Mouse (Mus musculus): ENCODE results near the gene 4931406P16Rik. TPM values are rescaled to one million over a fixed set of nuclear protein-coding genes. Genes with fewer than 3 reads are reported as not detected.
A peak's percentile ranks its signal among the peaks of the same experiment; 100 is the strongest.

Gene 4931406P16Rik
- polyA plus RNA-seq, 1 experiment from 2014 or later: 25.8 TPM

DNA sequence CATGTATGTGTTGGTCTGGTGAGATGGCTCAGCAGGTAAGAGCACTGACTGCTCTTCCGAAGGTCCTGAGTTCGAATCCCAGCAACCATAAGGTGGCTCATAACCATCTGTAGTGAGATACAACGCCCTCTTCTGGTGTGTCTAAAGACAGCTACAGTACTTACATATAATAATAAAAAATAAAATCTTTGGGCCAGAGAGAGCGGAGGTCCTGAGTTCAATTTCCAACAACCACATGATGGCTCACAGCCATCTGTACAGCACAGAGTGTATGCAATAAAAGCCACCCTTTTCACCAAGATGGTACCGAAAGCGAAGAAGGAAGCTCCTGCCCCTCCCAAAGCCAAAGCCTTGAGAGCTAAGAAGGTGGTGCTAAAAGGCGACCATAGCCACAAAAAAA lies 62.6 kb downstream of the 4931406P16Rik start, which contains the start of gene Gm6096:
TSS of gene Gm6096 (plus strand) at position 301 of the 400 bp plus-strand sequence.
- peaks cover 47% of the 10 kb centered on the region for H3K36me3 ChIP-seq
- H3K27ac ChIP-seq (replicated peaks): no peak within 1 kb of the TSS
- no peaks in the 10 kb centered on the region for H3K4me1 ChIP-seq
- no peaks in the 10 kb centered on the region for H3K27me3 ChIP-seq
- no peak within 1 kb of the TSS for H3K4me3 ChIP-seq (replicated peaks)
- no peak for ATAC-seq (ENCODE audit: insufficient number of reproducible peaks, low FRiP score, low TSS enrichment, low read depth)
- H3K4me2 ChIP-seq (replicated peaks): no peak within 1 kb of the TSS
- 92% methylated on average over 7 of the region's 7 CpGs for WGBS
- H3K9ac ChIP-seq: no peak within 1 kb of the TSS
- H3K9me3 ChIP-seq (replicated peaks): no peaks in the 10 kb centered on the region

DNA sequence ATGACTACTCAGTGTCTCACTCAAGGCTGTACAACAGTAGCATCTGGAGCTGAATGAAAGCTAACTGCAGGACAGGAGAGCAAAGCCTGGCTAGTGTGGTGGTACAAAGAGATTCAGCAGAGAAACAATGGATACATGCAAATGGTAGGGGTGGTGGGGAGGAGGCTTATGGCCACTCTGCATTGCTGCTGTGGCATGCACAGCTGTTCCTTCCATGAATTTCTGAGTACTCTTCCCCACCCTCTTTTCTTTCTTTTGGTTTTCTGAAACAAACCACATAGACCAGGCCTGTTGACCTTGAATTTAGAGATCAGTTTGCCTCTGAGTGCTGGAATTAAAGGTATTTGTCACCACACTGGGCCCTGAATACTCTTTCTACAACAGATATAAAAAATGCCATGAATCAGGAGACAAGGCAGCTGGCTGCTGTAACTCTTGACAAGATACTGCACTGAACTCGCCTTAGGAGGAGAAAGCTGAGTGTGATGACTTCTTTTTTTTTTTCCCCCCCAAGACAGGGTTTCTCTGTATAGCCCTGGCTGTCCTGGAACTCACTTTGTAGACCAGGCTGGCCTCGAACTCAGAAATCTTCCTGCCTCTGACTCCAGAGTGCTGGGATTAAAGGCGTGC lies 66.4 kb downstream of the 4931406P16Rik start:
- Histone ChIP-seq H3K9me3 (replicated peaks) (no peaks in the 10 kb centered on the region), H3K4me2 (replicated peaks) (no peak overlapping the region), H3K4me1 (no peaks in the 10 kb centered on the region), H3K9ac (no peak overlapping the region), H3K4me3 (replicated peaks) (no peak overlapping the region), H3K36me3 (peaks cover 57% of the 10 kb centered on the region), H3K27ac (replicated peaks) (no peak overlapping the region), H3K27me3 (no peaks in the 10 kb centered on the region)
- ATAC-seq (ENCODE audit: insufficient number of reproducible peaks, low FRiP score, low TSS enrichment, low read depth): no peak
- 80% methylated on average over 3 of the region's 3 CpGs for WGBS

DNA sequence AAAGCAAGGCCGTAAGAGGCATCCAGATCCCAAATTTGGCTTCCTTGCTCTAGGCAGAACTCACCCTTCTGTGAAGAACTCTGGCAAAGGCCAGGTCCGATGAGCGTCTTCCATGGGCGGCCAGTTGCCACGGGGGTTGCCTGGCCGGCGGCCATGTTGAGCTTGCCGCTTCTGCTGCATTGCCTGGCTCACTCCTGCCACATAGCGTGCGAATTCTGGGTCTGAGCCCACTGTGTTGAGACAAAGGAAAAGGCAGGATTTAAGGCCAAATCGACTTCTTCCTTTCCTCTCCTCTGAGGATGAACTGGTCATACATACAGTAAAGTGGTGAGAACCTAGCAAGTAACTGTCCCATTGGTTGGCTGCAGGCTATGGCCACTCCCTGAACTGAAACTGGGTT lies 71.2 kb downstream of the 4931406P16Rik start:
- Histone ChIP-seq H3K9me3 (replicated peaks) (no peaks in the 10 kb centered on the region), H3K4me1 (no peaks in the 10 kb centered on the region), H3K36me3 (peaks cover 76% of the 10 kb centered on the region), H3K27ac (replicated peaks) (no peak overlapping the region), H3K4me2 (replicated peaks) (no peak overlapping the region), H3K27me3 (no peaks in the 10 kb centered on the region), H3K9ac (no peak overlapping the region), H3K4me3 (replicated peaks) (no peak overlapping the region)
- no peak for ATAC-seq (ENCODE audit: insufficient number of reproducible peaks, low FRiP score, low TSS enrichment, low read depth)
- WGBS: 94% methylated on average over 11 of the region's 11 CpGs

DNA sequence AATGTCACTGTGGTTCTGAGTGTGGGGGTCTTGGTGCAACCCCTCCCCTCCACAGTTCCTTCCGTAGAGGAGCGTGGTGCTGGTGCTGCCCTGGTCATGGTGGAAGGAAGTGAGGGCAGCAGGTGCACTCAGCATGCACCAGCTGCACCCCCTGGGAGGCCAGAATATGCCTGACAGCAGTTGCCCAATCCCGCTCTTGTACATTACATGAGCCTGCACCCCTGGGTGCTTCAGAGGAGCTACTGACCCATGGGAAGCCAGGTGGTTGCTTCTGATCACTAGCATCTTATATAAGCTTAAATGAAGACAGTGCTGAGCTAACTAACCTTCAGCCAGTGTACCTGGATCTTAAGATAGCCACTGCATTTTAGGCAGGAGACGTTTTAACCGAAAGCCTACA lies 75.3 kb downstream of the 4931406P16Rik start:
- Histone ChIP-seq H3K4me3 (replicated peaks) (no peak overlapping the region), H3K9ac (no peak overlapping the region), H3K4me1 (peaks cover 3% of the 10 kb centered on the region), H3K27me3 (no peaks in the 10 kb centered on the region), H3K36me3 (peaks cover 53% of the 10 kb centered on the region), H3K9me3 (replicated peaks) (no peaks in the 10 kb centered on the region), H3K27ac (replicated peaks) (no peak overlapping the region), H3K4me2 (replicated peaks) (no peak overlapping the region)
- 90% methylated on average over 5 of the region's 5 CpGs for WGBS
- no peak for ATAC-seq (ENCODE audit: insufficient number of reproducible peaks, low FRiP score, low TSS enrichment, low read depth)

DNA sequence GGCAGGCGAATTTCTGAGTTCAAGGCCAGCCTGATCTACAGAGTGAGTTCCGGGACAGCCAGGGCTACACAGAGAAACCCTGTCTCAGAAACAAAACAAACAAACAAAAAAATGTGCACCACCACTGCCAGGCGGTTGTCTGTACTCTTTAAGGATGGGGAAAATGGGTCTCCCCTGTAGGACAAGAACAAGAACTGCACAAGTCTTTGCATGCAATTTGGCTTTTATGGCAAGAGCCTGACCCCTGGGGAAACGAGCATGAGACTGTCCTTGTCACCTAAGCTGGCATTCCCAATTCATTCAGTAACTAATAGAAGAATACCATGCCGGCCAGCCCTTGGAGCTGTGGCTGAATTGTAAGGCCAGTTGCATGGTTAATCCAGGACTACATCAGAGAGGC lies 77.7 kb downstream of the 4931406P16Rik start:
- no peak overlapping the region for H3K27ac ChIP-seq (replicated peaks)
- H3K9me3 ChIP-seq (replicated peaks): no peaks in the 10 kb centered on the region
- ATAC-seq (ENCODE audit: insufficient number of reproducible peaks, low FRiP score, low TSS enrichment, low read depth): no peak
- H3K36me3 ChIP-seq: peaks cover 35% of the 10 kb centered on the region
- no peak overlapping the region for H3K4me3 ChIP-seq (replicated peaks)
- peaks cover 5% of the 10 kb centered on the region for H3K4me1 ChIP-seq
- WGBS: 79% methylated on average over 5 of the region's 5 CpGs
- no peak overlapping the region for H3K9ac ChIP-seq
- H3K27me3 ChIP-seq: no peaks in the 10 kb centered on the region
- H3K4me2 ChIP-seq (replicated peaks): no peak overlapping the region

DNA sequence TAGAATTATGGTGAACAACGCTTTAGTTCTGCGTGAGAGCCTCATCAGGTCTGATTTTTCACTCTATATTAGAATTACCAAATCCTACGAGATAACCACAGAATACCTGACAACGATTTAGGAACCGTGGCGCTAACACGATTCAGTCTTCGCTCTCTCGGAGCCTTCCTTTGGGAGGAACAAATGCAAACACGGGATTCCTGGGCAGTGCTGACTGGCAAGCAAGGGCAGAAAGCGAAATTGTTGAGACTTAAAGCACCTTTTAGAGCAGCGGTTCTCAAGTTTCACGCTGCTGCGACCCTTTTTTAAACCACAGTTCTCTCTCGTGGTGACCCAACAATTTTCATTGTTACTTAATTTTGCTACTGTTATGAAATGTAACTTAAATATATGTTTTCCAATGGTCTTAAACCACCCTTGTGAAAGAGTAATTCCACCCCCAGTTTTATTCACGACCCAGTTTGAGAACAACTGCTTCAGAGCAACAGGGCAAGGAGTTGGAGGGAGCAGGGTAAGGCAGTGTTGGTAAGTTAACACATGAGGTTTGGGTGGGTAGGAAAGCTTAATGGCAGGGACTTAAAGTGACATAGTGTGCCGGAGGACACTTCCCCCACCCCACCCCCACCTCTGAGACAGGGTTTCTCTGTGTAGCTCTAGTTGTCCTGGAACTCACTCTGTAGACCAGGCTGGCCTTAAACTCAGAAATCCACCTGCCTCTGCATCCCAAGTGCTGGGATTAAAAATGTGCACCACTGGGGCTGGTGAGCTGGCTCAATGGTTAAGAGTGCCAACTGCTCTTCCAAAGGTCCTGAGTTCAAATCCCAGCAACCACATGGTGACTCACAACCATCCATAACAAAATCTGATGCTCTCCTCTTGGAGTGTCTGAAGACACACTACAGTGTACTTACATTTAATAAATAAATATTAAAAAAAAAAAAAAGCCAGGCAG lies 78.5 kb downstream of the 4931406P16Rik start:
- Histone ChIP-seq H3K9ac (peak overlapping the region; percentile 28), H3K4me3 (replicated peaks) (peak overlapping the region; percentile 59), H3K36me3 (peaks cover 30% of the 10 kb centered on the region), H3K27me3 (no peaks in the 10 kb centered on the region), H3K4me1 (peaks cover 7% of the 10 kb centered on the region), H3K9me3 (replicated peaks) (no peaks in the 10 kb centered on the region), H3K4me2 (replicated peaks) (peak overlapping the region; percentile 66), H3K27ac (replicated peaks) (peak overlapping the region; percentile 95)
- WGBS: 2% methylated on average over 17 of the region's 17 CpGs
- no peak for ATAC-seq (ENCODE audit: insufficient number of reproducible peaks, low FRiP score, low TSS enrichment, low read depth)

DNA sequence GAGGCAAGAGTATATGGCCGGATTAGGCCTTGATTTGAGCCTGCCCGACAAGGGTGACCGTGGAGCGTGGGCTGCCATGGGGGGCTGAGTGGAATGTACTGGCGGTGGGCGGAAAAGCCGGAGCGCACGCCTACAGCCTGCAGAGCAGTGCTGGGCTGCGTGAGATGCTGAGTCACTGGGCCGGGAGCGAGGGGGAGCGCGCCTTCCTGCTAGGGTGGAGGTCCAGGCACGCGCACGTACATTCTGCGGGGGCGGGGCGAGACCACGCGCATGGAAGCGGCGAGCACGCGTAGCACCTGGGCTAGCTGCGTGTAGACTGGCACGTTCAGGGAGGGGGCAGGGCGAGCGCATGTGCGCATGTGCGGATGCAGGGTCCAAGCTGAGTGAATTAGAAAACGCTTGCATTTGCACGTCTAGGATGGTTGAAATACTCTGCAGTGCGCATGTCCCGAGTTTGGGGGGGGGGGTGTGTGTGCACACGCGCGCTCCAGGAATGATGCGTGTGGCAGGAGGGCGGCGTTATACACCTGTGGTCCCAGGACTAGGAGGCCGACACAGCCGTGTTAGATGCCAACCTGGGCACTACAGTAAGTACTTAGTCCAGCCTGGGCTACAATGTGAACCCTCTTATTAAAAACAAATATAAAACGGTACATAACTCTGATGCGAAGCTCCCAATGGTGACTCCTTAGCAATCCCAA lies 79.3 kb downstream of the 4931406P16Rik start:
- peak; percentile 94 for ATAC-seq (ENCODE audit: insufficient number of reproducible peaks, low FRiP score, low TSS enrichment, low read depth)
- no peaks in the 10 kb centered on the region for H3K9me3 ChIP-seq (replicated peaks)
- H3K27me3 ChIP-seq: no peaks in the 10 kb centered on the region
- H3K4me3 ChIP-seq (replicated peaks): peak overlapping the region; percentile 59
- H3K36me3 ChIP-seq: peaks cover 22% of the 10 kb centered on the region
- WGBS: under 1% methylated on average over 46 of the region's 46 CpGs
- H3K9ac ChIP-seq: peak overlapping the region; percentile 44
- peak overlapping the region; percentile 95 for H3K27ac ChIP-seq (replicated peaks)
- H3K4me1 ChIP-seq: peaks cover 12% of the 10 kb centered on the region
- H3K4me2 ChIP-seq (replicated peaks): peak overlapping the region; percentile 66

DNA sequence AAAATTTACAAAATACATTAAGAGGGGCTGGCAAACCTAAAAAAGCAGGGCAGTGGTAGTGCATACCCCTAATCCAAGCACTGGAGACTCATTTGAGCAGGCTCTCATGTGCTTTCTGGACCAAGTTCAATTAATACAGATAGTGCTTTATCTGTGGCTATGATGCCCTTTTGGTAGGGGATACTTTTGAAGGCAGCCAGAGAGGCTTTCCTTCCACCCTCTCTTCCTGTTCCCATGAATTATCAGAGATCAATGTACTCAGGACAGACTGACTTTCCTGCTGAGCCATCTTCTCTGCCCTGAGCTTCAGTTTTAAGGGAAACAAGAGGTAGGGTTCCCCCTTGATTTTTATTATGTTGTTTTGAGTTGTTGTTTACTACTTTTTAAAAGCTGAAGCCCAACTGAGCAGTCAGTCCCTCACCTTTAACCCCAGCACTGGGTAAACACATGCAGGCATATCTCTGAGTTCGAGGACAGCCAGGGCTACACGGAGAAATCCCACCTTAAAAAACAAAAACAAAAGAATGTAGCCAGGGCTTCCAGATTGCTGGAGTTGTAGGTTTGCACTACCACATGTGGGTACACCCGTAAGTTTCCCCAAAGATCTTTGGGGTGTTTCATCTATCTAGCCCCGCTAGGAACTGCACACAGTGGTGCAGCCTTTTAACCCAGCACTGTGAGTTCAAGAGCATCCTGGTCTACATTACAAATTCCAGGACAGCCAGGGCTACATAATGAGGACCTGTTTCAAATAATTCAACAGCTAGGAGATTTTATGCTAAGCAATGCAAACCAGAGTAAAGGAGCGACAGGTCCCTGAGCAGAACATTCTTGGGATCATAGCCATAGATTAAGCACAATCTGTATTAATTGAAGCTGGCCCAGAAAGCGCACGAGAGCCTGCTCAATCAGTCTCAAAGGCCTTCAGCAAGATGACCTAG lies 80.3 kb downstream of the 4931406P16Rik start:
- peak overlapping the region; percentile 66 for H3K4me2 ChIP-seq (replicated peaks)
- no peaks in the 10 kb centered on the region for H3K27me3 ChIP-seq
- ATAC-seq (ENCODE audit: insufficient number of reproducible peaks, low FRiP score, low TSS enrichment, low read depth): no peak
- H3K4me3 ChIP-seq (replicated peaks): peak overlapping the region; percentile 59
- no peaks in the 10 kb centered on the region for H3K9me3 ChIP-seq (replicated peaks)
- H3K27ac ChIP-seq (replicated peaks): peak overlapping the region; percentile 95
- H3K4me1 ChIP-seq: peaks cover 22% of the 10 kb centered on the region
- H3K9ac ChIP-seq: peak overlapping the region; percentile 44; the same call in 1 of the 2 replicates
- H3K36me3 ChIP-seq: peaks cover 14% of the 10 kb centered on the region; the same call in 1 of the 2 replicates
- 32% methylated on average over 7 of the region's 7 CpGs for WGBS

DNA sequence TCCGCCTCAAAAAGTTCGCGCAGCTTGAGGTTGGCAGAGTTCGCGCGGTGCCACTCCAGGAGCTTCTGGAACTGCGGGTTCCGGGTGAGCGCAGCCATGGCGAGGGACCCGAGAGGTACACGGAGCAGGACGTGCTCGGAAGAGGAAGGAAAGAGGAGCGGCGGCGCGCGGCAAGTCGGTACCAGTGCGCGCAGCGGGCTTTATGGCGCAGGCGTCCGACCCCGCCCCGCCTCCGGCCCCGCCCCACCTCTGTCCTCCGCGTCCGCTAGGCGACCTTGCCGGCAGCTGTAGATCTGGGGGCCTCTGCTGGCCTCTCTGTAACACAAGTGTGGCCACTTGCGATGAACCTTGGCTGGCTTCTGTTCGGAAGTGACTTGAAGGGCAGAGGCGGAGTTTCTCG lies 83.2 kb downstream of the 4931406P16Rik start, which contains the start of gene Gpi1:
TSS of gene Gpi1 (minus strand) at position 221 of the 400 bp plus-strand sequence.
- Histone ChIP-seq H3K4me1 (peaks cover 38% of the 10 kb centered on the region), H3K4me2 (replicated peaks) (peak within 1 kb of the TSS; percentile 80), H3K9ac (peak within 1 kb of the TSS; percentile 71), H3K27ac (replicated peaks) (peak within 1 kb of the TSS; percentile 90), H3K27me3 (no peaks in the 10 kb centered on the region), H3K9me3 (replicated peaks) (no peaks in the 10 kb centered on the region), H3K36me3 (peaks cover 31% of the 10 kb centered on the region), H3K4me3 (replicated peaks) (peak within 1 kb of the TSS; percentile 77)
- 0% methylated on average over 30 of the region's 39 CpGs for WGBS
- peak; percentile 65 for ATAC-seq (ENCODE audit: insufficient number of reproducible peaks, low FRiP score, low TSS enrichment, low read depth)

DNA sequence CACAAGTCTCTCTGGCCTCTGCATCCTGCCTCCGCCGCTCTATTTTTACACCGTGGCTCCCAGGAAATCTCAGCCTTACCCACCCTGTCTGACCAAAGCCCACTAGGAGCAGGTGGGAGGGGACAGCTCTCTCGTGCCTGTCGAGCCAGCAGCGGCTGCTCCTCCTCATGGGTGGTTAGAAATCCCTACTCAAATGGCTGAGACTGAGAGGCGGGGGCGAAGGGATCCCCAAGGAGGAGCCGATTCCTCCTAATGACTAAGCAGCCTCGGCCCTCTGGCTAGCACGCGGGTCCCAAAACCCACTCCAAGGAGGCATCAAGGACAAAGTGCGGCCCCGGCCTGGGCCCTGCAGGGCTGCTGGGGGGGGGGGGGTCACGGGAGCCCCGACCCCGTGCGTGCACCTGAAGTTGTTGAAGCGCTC lies 83.7 kb downstream of the 4931406P16Rik start:
- under 1% methylated on average over 19 of the region's 19 CpGs for WGBS
- peak overlapping the region; percentile 71 for H3K9ac ChIP-seq

More for the DNA sequence above, 83.7 kb downstream of the 4931406P16Rik start:
- Histone ChIP-seq H3K4me2 (replicated peaks) (peak overlapping the region; percentile 80), H3K36me3 (peaks cover 35% of the 10 kb centered on the region), H3K9me3 (replicated peaks) (no peaks in the 10 kb centered on the region), H3K27ac (replicated peaks) (peak overlapping the region; percentile 90), H3K27me3 (no peaks in the 10 kb centered on the region), H3K4me3 (replicated peaks) (peak overlapping the region; percentile 77), H3K4me1 (peaks cover 38% of the 10 kb centered on the region)
- ATAC-seq (ENCODE audit: insufficient number of reproducible peaks, low FRiP score, low TSS enrichment, low read depth): peak; percentile 9; the same call in 1 of the 2 replicates
